10 mouse cellular contexts compared by ENCODE assay signal in genomic region chr2:34031421-34031820, GRCm38 (mm10).
DNase-seq lines count a peak whose midpoint lies in the region; ATAC-seq and TF ChIP-seq lines count a peak whose summit lies in the region.
"Had no signal": no experiment of that assay in that cellular context is flagged by ENCODE, and none has a peak within 500 bp of the region (broad histone marks: within the 10 kb centered on the region; RNA-seq: fewer than 3 reads in every experiment).

No protein-coding gene starts in this region.

- peaks cover 12% of the 10 kb centered on the region for H3K27me3 ChIP-seq in heart, embryonic 10.5 days (ENCODE audit: insufficient read depth, poor library complexity, severe bottlenecking)
- no peaks in the 10 kb centered on the region for H3K27me3 ChIP-seq in lung, postnatal 0 days (replicated peaks; ENCODE audit: insufficient read depth, low read length)
- H3K27me3 ChIP-seq in hindbrain, postnatal 0 days (ENCODE audit: insufficient read depth, low read length) = no peaks in the 10 kb centered on the region
- H3K27me3 ChIP-seq in neural tube, embryonic 15.5 days (replicated peaks) = no peaks in the 10 kb centered on the region

- no peaks in the 10 kb centered on the region for H3K36me3 ChIP-seq in heart, embryonic 10.5 days
- no peaks in the 10 kb centered on the region for H3K36me3 ChIP-seq in lung, postnatal 0 days (ENCODE audit: insufficient read depth, low read length)
- H3K36me3 ChIP-seq in hindbrain, postnatal 0 days (ENCODE audit: insufficient read depth, low read length) = no peaks in the 10 kb centered on the region
- H3K36me3 ChIP-seq in neural tube, embryonic 15.5 days = no peaks in the 10 kb centered on the region

- TF ChIP-seq EP300 in lung, postnatal 0 days (IDR thresholded peaks at IDR 0.05) = no peak

- H3K27ac ChIP-seq in heart, embryonic 10.5 days = peak overlapping the region; percentile 56; the same call in 1 of the 2 replicates
- H3K27ac ChIP-seq in lung, postnatal 0 days (ENCODE audit: low read length) = peak overlapping the region; percentile 38; the same call in 1 of the 2 replicates
- H3K27ac ChIP-seq in hindbrain, postnatal 0 days = no peak overlapping the region
- peak overlapping the region; percentile 54; the same call in 1 of the 2 replicates for H3K27ac ChIP-seq in neural tube, embryonic 15.5 days (replicated peaks)

- H3K4me1 ChIP-seq in heart, embryonic 10.5 days = peaks cover 44% of the 10 kb centered on the region
- peaks cover 10% of the 10 kb centered on the region; the same call in 1 of the 2 replicates for H3K4me1 ChIP-seq in lung, postnatal 0 days (ENCODE audit: insufficient read depth, low read depth, low read length)
- peaks cover 21% of the 10 kb centered on the region for H3K4me1 ChIP-seq in hindbrain, postnatal 0 days (ENCODE audit: insufficient read depth, low read length)
- peaks cover 36% of the 10 kb centered on the region for H3K4me1 ChIP-seq in neural tube, embryonic 15.5 days

- DNase-seq in heart, embryonic 10.5 days (ENCODE audit: low spot score) = no peak
- no peak for DNase-seq in heart, postnatal 4 days
- DNase-seq in lung, postnatal 0 days (ENCODE audit: low spot score) = peak; percentile 11
- DNase-seq in lung, postnatal 36 days = no peak
- peak; percentile 50 for DNase-seq in hindbrain, postnatal 0 days (ENCODE audit: low spot score)
- DNase-seq in c-Kit-positive CD71-positive TER-119-positive erythroid progenitor cells, embryonic 14.5 days (ENCODE audit: low spot score) = no peak
- DNase-seq: cerebellum, postnatal 14 days; liver had no signal

- H3K4me3 ChIP-seq in heart, embryonic 10.5 days = peak overlapping the region; percentile 37
- no peak overlapping the region for H3K4me3 ChIP-seq in lung, postnatal 0 days (ENCODE audit: low read depth, low read length)
- no peak overlapping the region for H3K4me3 ChIP-seq in hindbrain, postnatal 0 days (ENCODE audit: low read length)
- H3K4me3 ChIP-seq in neural tube, embryonic 15.5 days (replicated peaks) = no peak overlapping the region

- no peak for TF ChIP-seq CTCF in lung, postnatal 0 days (IDR thresholded peaks at IDR 0.05)
- TF ChIP-seq CTCF in hindbrain, postnatal 0 days (IDR thresholded peaks at IDR 0.05; ENCODE audit: low read depth) = no peak

- 16% methylated on average over 7 of the region's 7 CpGs for WGBS in heart, embryonic 10.5 days
- 18% methylated on average over 7 of the region's 7 CpGs for WGBS in lung, postnatal 0 days
- 18% methylated on average over 7 of the region's 7 CpGs for WGBS in hindbrain, postnatal 0 days
- WGBS in neural tube, embryonic 15.5 days = 28% methylated on average over 7 of the region's 7 CpGs

- ATAC-seq in lung, postnatal 0 days = no peak
- ATAC-seq in hindbrain, postnatal 0 days = no peak
- ATAC-seq in neural tube, embryonic 15.5 days (ENCODE audit: low FRiP score) = no peak
- no peak for ATAC-seq in CD4-positive, CD25-positive, alpha-beta regulatory T cell, adult 4 months

- H3K9me3 ChIP-seq in heart, embryonic 10.5 days = no peaks in the 10 kb centered on the region
- no peaks in the 10 kb centered on the region for H3K9me3 ChIP-seq in lung, postnatal 0 days (ENCODE audit: low read length)
- no peaks in the 10 kb centered on the region for H3K9me3 ChIP-seq in hindbrain, postnatal 0 days (ENCODE audit: low read length)
- H3K9me3 ChIP-seq in neural tube, embryonic 15.5 days (replicated peaks) = no peaks in the 10 kb centered on the region

- H3K4me2 ChIP-seq in lung, postnatal 0 days (replicated peaks; ENCODE audit: low read depth, low read length) = peak overlapping the region; percentile 19; the same call in 1 of the 2 replicates
- no peak overlapping the region for H3K4me2 ChIP-seq in hindbrain, postnatal 0 days (ENCODE audit: low read depth, low read length)
- no peak overlapping the region; the same call in 1 of the 2 replicates for H3K4me2 ChIP-seq in neural tube, embryonic 15.5 days

- H3K9ac ChIP-seq in lung, postnatal 0 days (replicated peaks; ENCODE audit: low read depth) = no peak overlapping the region
- H3K9ac ChIP-seq in hindbrain, postnatal 0 days (replicated peaks; ENCODE audit: low read length) = no peak overlapping the region
- H3K9ac ChIP-seq in neural tube, embryonic 15.5 days (replicated peaks) = no peak overlapping the region

Comparison
In these comparisons a context has a peak if more than half of its experiments do, and no peak if none do; other contexts are left out.
1. DNase-seq: peak in lung, postnatal 0 days (single experiment) and hindbrain, postnatal 0 days (single experiment); none in heart, embryonic 10.5 days (single experiment), heart, postnatal 4 days (single experiment), lung, postnatal 36 days (single experiment) and c-Kit-positive CD71-positive TER-119-positive erythroid progenitor cells, embryonic 14.5 days (single experiment).